Mouse (Mus musculus): ENCODE measurements around the gene Unc13d.
A peak's percentile ranks its signal among the peaks of the same experiment; 100 is the strongest.
"Not testable (repeated sequence)": the region's sequence is repeated elsewhere in the genome, so short reads cannot be mapped to it uniquely, and the experiment has no call there.

Gene Unc13d

GRCm38 (mm10) chr11:116099462-116099861 lies 21.7 kb upstream of the Unc13d start:
- no peak for DNase-seq

DNA sequence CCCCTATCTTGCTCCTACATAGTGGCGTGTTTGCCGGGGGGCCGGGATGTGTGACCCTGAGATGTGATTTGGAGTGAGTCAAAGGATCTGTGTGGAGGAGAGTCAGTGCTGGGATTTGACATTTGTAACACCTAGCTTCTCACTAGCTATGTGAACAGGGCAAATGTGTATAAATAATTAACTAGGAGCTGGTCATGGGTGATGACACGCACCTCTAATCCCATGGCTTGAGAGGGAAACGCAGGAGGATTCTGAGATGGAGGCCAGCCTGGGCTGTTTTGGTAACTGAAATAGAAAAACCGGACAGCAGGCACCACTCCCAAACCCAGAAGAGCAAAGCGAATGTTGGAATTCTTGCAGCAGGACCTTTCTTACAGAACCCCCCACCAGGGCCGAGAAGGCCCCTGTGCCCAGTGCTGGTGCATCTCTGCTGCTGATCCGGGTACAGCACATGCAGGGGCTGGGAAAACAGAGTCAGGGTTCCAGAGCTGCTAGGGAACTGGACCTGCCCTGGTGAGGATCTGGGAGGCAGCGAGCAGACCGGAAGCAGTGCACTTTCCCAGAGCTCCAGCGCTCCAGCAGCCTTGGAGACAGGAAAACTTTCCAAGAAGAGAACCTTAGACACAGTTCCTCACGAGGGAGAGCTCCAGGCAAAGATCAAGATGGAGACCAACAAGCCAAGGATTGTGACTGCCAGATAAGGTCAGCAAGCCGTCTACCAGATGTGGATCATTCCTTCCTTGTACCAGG lies 21.1 kb upstream of the Unc13d start:
- DNase-seq, result no peak

- DNase-seq, result no peak
Observed at GRCm38 (mm10) chr11:116096213-116097108, 18.7 kb upstream of the Unc13d start.

DNA sequence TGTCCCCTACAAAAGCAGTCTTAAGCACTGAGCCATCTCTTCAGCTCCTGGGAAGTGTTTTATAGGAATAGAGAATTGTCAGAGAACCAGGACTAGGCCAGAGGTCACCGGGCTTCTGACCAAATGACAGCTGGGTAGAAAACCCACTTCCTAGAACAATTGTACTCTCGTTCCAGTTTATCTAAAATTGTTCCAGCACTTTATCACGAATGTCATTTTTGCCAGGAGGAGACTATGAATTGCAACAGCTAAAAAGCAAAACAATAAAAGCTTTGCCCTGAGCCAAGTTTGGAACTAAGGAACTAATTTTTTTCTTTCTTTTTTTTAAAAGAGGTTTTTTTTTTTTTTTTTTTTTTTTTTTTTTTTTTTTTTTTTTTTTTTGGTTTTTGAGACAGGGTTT lies 17.8 kb upstream of the Unc13d start:
- no peak for DNase-seq

DNA sequence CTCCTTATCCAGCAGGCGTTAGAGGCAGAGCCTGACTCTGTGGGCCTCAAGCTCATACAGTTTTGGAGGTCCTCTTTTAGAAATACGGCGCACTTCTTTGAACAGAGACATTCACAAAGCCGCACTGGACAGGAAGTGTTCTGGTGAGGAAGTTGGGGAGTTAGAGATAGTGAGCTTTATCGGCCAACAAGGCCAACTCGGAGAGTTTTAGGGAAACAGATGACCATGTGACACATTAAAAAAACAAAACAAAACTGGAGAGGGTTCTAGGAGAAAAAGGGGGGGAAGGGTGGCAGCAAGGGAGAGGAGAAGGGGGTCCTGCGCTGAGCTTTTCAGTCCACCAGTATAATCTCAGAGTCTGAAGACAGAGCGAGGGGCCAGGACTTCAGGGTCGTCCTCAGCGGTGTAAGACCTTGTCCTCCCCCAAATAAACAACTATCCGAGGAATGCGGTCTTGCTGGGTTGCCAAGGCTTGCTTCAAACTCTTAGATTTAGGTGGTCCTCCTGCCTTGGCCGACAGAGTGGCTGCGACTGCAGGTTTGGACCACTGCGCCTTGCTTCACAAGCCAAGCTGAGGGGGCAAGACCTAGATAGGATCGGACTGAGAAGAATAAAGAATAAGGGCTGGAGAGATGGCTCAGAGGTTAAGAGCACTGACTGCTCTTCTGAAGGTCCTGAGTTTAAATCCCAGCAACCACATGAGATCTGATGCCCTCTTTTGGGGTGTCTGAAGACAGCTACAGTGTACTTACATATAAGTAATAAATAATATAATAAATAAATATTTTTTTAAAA lies 16.2 kb upstream of the Unc13d start:
- DNase-seq, result no peak

GRCm38 (mm10) chr11:116092959-116093358 lies 15.2 kb upstream of the Unc13d start:
- DNase-seq, result not testable (repeated sequence)

DNA sequence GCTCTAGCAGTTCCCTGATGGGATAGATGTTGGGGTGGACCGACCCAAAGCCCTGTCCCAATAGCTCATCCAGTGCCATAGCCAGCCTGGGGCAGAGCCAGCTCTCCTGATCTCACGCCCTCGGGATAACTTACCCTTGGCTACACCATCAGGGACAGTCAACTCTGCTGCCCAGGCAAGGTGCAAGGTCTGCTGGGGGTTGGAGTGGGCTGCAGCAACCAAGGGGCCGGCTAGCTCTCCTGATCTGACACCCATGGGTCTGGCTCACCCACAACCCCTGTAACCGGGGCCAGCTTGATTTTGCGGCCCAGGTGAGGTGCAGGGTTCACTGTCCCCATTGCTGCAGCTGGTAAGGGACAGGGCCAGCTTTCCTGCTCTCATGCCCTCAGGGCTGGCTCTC lies 13.8 kb upstream of the Unc13d start:
- DNase-seq, result no peak

- no peak for DNase-seq
Observed at GRCm38 (mm10) chr11:116089545-116089944, 11.8 kb upstream of the Unc13d start.

- no peak for DNase-seq
Observed at GRCm38 (mm10) chr11:116088741-116089394, 11.1 kb upstream of the Unc13d start.

DNA sequence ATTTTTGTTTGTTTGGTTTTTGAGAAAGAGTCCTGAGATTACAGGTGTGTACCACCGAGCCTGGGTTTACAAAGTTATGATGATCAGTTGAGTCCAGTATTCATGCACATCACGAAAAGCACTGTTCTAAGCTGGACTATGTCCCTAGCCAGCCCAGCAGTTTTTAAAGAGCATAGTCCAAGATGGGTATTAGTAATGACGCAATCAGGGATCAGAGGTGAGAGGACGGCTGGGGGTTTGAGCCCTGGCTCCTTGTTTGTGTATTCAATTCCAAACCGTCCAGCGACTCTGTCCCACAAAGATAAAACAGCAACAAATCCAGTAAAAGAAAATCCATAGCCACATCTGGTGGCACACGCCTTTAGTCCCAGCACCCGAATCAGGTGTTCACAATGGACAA lies 10.4 kb upstream of the Unc13d start:
- no peak for DNase-seq

DNA sequence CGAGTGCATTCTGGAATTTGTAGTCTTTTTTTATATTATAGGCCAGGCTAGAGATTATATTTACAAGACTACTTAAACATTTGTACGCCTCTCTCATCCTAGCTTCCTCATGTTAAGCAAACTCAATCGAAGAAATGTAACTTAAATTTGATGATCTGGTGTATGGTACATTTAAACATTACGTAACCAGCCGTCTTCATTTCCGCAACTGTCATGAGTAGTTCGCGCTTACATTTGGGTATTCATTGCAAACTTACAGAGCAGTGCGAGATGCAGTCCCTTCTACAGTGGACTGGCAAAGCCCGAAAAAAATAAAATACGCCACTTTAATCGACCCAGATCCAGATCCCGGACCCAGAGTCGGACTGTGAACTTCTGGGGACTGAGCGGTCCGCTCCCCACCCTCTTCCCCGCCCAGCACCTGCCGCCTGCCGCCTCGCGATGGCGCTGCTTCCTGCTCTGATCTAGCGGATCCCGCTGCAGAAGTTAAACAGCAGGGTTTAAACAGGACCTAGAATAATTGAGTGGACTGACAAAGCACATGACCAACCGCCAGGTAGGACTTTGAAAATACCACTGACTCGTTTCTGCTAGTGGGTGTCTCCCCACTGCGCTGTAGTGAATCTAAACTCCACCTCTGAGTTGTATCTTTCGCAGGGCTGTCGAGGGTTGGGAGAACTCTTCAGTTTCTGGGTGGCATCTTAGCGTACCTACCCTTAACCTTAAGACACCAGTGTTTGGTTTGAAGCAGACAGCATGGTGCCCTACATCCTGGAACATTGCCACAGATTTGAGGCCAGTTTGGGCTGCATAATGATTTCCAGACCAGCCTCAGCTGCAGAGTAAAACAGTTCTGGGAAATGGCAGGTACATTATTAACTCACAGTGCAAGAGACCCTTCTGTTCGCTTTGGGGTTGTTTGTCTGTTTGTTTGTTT lies 9.7 kb upstream of the Unc13d start:
- peak; percentile 90 for DNase-seq

DNA sequence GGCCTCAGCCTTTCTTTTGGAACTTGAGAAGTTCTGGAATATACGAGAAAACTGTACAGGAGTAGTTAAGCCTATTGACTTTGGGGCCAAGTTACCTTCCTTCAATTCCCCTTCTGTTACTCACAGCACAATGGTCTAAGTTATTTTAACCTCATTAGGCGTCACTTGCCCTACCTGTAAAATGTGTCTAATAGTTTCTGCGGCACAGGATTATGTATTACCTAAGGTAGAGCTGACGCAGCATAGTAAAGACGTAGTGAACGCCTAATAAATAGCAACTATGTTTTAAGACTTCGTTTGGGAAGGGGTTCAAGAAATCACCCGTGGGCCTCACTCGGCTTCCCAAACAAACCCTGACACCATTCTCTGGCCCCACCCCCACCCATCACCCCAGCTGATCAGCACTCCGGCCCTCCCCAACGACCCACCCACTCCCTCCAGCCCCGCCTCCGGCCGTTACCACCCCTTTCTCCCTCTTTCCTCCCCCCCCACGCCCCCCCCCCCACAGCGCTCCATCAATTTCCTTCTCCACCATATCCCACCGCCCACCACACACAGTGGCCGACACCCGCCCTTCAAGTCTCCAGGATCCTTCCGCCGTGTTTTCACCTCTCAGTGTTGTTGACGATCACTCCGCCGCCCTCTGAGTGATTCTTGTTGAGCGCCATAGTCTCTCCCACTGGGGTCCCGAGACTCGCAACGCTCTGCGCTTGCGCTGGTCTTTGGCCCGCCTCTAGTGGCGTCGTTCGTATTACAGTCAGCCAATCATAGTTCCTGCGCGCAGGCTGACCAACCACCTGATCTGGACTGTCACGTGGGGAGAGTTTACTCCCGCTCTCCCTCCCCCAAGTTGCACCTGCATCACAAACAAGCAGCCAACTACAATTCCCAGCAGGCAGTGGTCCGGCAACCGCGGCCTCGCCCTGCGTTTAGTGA lies 8.8 kb upstream of the Unc13d start, which contains the start of gene Wbp2:
Gene Wbp2 (minus strand): TSS at position 738 of the 936 bp plus-strand sequence.
- peak; percentile 97 for DNase-seq

DNA sequence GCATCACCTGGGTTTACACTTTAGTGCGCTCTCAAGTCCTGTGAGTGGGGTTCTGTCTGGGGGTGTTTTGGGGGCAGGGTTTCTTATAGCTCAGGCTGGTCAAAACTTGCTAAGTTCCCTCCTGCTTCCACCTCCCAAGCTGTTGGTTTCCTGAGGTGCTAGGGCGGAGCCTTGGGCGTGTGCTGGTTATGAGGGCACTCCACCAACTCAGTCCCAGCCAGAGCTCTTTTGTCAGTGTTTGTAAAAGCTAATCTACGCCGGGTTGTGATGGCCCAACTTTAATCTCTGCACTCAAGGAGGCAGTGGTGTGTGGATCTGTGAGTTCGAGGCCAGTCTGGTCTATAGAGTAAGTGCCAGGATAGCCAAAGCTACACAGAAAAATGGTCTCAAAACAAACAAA lies 6.4 kb upstream of the Unc13d start:
- DNase-seq, result no peak

DNA sequence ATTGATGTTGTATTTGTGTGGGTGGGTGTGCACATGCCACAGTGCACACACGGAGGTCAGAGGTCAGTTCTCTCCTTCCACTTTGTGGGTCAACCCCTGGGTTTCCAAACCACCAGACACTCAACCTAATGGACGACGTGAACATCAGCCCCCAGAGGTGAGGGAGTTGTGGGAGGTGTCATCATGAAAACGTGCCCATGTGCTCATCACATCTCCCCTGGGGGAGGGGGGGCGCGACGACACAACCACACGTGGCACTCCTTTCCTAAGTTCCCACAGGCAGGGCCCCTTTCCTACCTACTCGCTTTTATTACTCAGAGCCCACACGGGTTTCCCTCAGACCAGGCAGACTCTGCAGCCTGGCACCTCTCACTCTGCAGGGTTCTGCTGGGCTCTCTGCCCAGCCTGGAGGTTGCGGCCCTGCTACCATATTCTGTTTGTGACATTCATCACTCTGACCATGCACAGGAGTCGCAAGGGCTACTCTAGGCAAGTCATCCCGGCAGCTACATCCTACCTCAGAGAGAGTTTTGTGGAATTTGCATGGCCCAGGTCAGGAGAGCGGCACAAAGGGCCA lies 5.4 kb upstream of the Unc13d start:
- no peak for DNase-seq

GRCm38 (mm10) chr11:116081081-116081480 lies 3.3 kb upstream of the Unc13d start:
- DNase-seq, result peak; percentile 80

DNA sequence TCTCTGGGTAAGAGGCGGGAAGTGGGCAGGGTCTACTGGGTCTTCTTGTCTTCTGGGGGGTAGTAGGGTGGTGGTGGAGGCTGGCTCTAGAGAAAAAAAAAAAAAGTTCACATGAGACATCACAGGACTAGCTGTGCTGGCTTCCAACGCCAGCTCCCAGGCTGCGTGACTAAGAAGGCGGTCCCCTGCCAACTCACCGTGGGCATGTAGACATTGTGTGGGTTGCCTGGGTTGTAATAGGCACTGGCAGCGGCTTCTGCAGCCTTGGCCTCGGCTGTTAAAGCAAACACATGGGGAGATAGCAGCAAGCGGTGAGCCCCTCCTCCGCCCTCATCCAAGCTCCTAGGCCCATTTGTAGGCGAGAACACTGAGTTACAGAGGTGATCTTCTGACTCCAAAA lies 1.8 kb upstream of the Unc13d start:
- DNase-seq, result no peak

DNA sequence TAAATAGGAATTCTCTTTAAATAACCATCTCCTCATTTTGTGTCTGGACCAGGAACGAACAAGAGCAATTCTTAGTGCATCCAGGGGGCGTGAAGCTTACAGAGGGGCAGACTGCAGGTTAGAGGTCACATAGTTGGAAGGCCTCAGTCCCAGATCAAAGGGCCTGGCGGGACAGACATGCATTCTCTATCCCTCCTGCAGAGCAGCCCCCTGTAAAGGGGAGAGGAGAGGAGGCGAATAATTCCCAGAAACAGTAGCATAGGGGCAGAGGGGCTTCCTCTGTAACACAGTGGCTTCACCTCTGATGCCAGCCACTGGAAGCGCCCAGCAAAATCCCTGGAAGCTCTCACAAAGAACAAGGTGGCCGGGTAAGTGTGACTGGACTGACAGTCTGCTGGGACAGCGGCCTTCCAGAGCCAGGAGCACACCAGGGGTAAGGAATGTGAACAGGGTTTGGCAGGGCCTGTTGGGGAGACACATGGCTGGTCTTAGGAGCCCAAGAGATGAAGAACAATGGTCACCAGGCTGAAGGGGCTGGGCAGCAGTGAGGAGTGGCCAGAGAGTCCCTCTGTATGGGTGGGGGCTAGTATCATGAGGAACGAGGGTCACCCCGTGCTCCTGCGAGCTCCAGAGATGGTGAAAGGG lies 1.0 kb upstream of the Unc13d start:
- DNase-seq, result no peak

- DNase-seq, result peak; percentile 95
Observed at GRCm38 (mm10) chr11:116078221-116078620, 460 bp upstream of the Unc13d start.

DNA sequence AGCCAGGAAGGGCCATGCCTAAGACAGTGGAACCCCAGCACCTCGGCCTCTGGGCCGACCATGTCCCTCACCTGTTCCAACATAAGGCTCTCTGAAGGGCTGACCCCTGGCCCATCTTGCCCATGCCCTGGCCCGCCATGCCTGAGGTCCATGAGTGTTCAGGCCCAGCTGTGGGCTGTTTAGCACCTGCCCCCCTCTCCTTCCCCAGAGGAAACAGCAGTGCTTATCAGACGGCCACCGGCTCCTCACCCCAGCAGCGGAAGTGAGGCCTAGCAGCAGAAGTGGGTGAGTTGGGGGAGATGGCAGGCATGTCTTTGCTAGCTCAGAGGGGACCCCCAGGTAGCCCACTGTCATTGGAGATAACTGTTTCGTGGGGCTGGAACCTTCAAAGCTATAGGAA lies 925 bp downstream of the Unc13d start:
- peak; percentile 80 for DNase-seq

- DNase-seq, result peak; percentile 33
Observed at GRCm38 (mm10) chr11:116076266-116076540, 1.6 kb downstream of the Unc13d start.
